Mouse (Mus musculus): ENCODE data around the gene Dvl1.

GRCm38 (mm10) chr4:155817533-155817932 lies 29.7 kb upstream of the Dvl1 start:
- TF ChIP-seq CTCF (IDR thresholded peaks at IDR 0.05; ENCODE audit: control insufficient read depth, insufficient read depth, insufficient read length) (no peak), FOSL1 (IDR thresholded peaks at IDR 0.05; ENCODE audit: insufficient read depth, low read length, poor library complexity, severe bottlenecking) (no peak), MAX (IDR thresholded peaks at IDR 0.05) (no peak)
